Mouse (Mus musculus) heart, embryonic 14.5 days (tissue): ENCODE measurements around the gene Mfap4. TPM values are rescaled to one million over a fixed set of nuclear protein-coding genes. Genes with fewer than 3 reads are reported as not detected.
A peak's percentile ranks its signal among the peaks of the same experiment; 100 is the strongest.

Source experiments
- ATAC-seq: fragments of 200-750 bp; cut with Nextera tagmentation; 2 replicates; pipeline ENCODE4 v1.8.0; 2017; ENCODE audit warnings: low read depth, moderate TSS enrichment; ENCODE audit not compliant: insufficient number of reproducible peaks, insufficient read depth, low FRiP score
- H3K27ac ChIP-seq, 2 experiments: fragments of 200-500 bp in 1 of 2; fragments of 300-500 bp in 1 of 2; sonication (generic) in 1 of 2; replicated peaks in 1 of 2; 2 replicates each; pipeline ENCODE4 v1.5.1; 2012 to 2014; ENCODE audit warnings: low read depth in 2 of 2, low read length in 2 of 2, control low read depth in 1 of 2, mild to moderate bottlenecking in 1 of 2, mixed read lengths in 1 of 2; ENCODE audit not compliant: control insufficient read depth in 1 of 2, insufficient read depth in 1 of 2
- H3K27me3 ChIP-seq: fragments of 300-500 bp; sonication (generic); 2 replicates; pipeline ENCODE4 v1.6.1; 2014; ENCODE audit warnings: mild to moderate bottlenecking, low read length, control low read depth; ENCODE audit not compliant: control insufficient read depth, insufficient read depth
- H3K36me3 ChIP-seq: fragments of 300-500 bp; sonication (generic); 2 replicates; pipeline ENCODE4 v1.6.1; 2014; ENCODE audit warnings: mild to moderate bottlenecking, control low read depth, low read length, mixed read lengths; ENCODE audit not compliant: control insufficient read depth, insufficient read depth
- H3K4me1 ChIP-seq, 2 experiments: fragments of 200-500 bp in 1 of 2; fragments of 300-500 bp in 1 of 2; sonication (generic) in 1 of 2; 2 replicates each; pipeline ENCODE4 v1.6.1; 2012 to 2014; ENCODE audit warnings: low read length in 2 of 2, control low read depth in 1 of 2, mixed read lengths in 1 of 2; ENCODE audit not compliant: control insufficient read depth in 2 of 2, insufficient read depth in 2 of 2
- H3K4me2 ChIP-seq: fragments of 300-500 bp; sonication (generic); 2 replicates; pipeline ENCODE4 v1.6.1; 2014; ENCODE audit warnings: mild to moderate bottlenecking, low read length
- H3K4me3 ChIP-seq, 2 experiments: fragments of 200-500 bp in 1 of 2; fragments of 300-500 bp in 1 of 2; sonication (generic) in 1 of 2; 2 replicates each; pipeline ENCODE4 v1.5.1; 2012 to 2014; ENCODE audit warnings: low read length in 2 of 2, mild to moderate bottlenecking in 2 of 2, control low read depth in 1 of 2, low read depth in 1 of 2, moderate library complexity in 1 of 2; ENCODE audit not compliant: control insufficient read depth in 1 of 2, insufficient read depth in 1 of 2
- H3K9ac ChIP-seq: fragments of 300-500 bp; sonication (generic); 2 replicates; pipeline ENCODE4 v1.6.1; 2014; ENCODE audit warnings: mild to moderate bottlenecking, low read length
- H3K9me3 ChIP-seq: fragments of 300-500 bp; sonication (generic); 2 replicates; pipeline ENCODE4 v1.6.1; 2016; ENCODE audit warnings: low read length, control low read depth; ENCODE audit not compliant: control insufficient read depth
- whole genome bisulfite sequencing: fragments of 180-500 bp; shearing (Covaris S2); extraction: QIAGEN DNeasy Blood & Tissue Kit; methylation state at CpG from one replicate; pipeline ENCODE4 v1.1.7; 2014; 5-methylcytosine and 5-hydroxymethylcytosine counted together
- polyA plus RNA-seq: library from polyadenylated mRNA; unstranded; fragments of >200 nt; fragmentation: Nextera tagmentation; extraction: Ambion mirVana; gene quantifications from 2 replicates; pipeline ENCODE4 v1.2.1, GENCODE M21; 2014

Mfap4 gene
- polyA plus RNA-seq, 1 experiment from 2014 or later = 146 TPM

- Histone ChIP-seq H3K9me3 (no peaks in the 10 kb centered on the region), H3K4me3 (no peak overlapping the region), H3K9ac (peak overlapping the region; percentile 58), H3K36me3 (peaks cover 16% of the 10 kb centered on the region), H3K27ac (peak overlapping the region; percentile 86 to 94), H3K4me1 (peaks cover 25 to 26% of the 10 kb centered on the region in 2 experiments; a peak in 3 of 4 replicates), H3K27me3 (no peaks in the 10 kb centered on the region), H3K4me2 (peak overlapping the region; percentile 56)
- 31% methylated on average over 10 of the region's 10 CpGs for WGBS
- no peak for ATAC-seq
Observed at GRCm38 (mm10) chr11:61484256-61484612, 997 bp upstream of the Mfap4 start.

- WGBS = 58% methylated on average over 22 of the region's 22 CpGs
- no peaks in the 10 kb centered on the region for H3K27me3 ChIP-seq
- peak overlapping the region; percentile 34 to 44 for H3K4me3 ChIP-seq
- peak overlapping the region; percentile 74 to 86 for H3K27ac ChIP-seq
- no peak for ATAC-seq
- peaks cover 31% of the 10 kb centered on the region for H3K36me3 ChIP-seq
- no peaks in the 10 kb centered on the region for H3K9me3 ChIP-seq
- H3K9ac ChIP-seq = peak overlapping the region; percentile 74
- H3K4me1 ChIP-seq = peaks cover 25 to 26% of the 10 kb centered on the region in 2 experiments; a peak in 3 of 4 replicates
- H3K4me2 ChIP-seq = peak overlapping the region; percentile 56
Observed at GRCm38 (mm10) chr11:61485541-61486457, 568 bp downstream of the Mfap4 start.

- Histone ChIP-seq H3K9ac (peak overlapping the region; percentile 74; the same call in 1 of the 2 replicates), H3K4me1 (peaks cover 25 to 26% of the 10 kb centered on the region in 2 experiments; a peak in 3 of 4 replicates), H3K4me2 (peak overlapping the region; percentile 56), H3K27ac (peak overlapping the region in 1 of 2 experiments; percentile 86; a peak in 3 of 4 replicates), H3K27me3 (no peaks in the 10 kb centered on the region), H3K4me3 (peak overlapping the region; percentile 34 to 44; a peak in 3 of 4 replicates), H3K36me3 (peaks cover 40% of the 10 kb centered on the region), H3K9me3 (no peaks in the 10 kb centered on the region)
- no peak for ATAC-seq
- WGBS = 87% methylated on average over 14 of the region's 14 CpGs
Observed at GRCm38 (mm10) chr11:61486458-61487219, 1.4 kb downstream of the Mfap4 start.

- Histone ChIP-seq H3K36me3 (peaks cover 46% of the 10 kb centered on the region), H3K9me3 (no peaks in the 10 kb centered on the region), H3K4me3 (no peak overlapping the region), H3K4me1 (peaks cover 25 to 28% of the 10 kb centered on the region in 2 experiments; a peak in 3 of 4 replicates), H3K27ac (no peak overlapping the region; a peak in 1 of 4 replicates), H3K4me2 (peak overlapping the region; percentile 56; the same call in 1 of the 2 replicates), H3K27me3 (no peaks in the 10 kb centered on the region), H3K9ac (no peak overlapping the region)
- peak; percentile 28; the same call in 1 of the 2 replicates for ATAC-seq
- 25% methylated on average over 2 of the region's 2 CpGs for WGBS
Observed at GRCm38 (mm10) chr11:61487401-61487800, 2.2 kb downstream of the Mfap4 start.

- Histone ChIP-seq H3K4me1 (peaks cover 29 to 33% of the 10 kb centered on the region in 2 experiments; a peak in 3 of 4 replicates), H3K4me3 (no peak overlapping the region), H3K9ac (no peak overlapping the region), H3K9me3 (no peaks in the 10 kb centered on the region), H3K36me3 (peaks cover 50% of the 10 kb centered on the region), H3K27ac (no peak overlapping the region; a peak in 1 of 4 replicates), H3K4me2 (no peak overlapping the region), H3K27me3 (no peaks in the 10 kb centered on the region)
- 88% methylated on average over 7 of the region's 7 CpGs for WGBS
- ATAC-seq = no peak
Observed at GRCm38 (mm10) chr11:61487936-61488335, 2.7 kb downstream of the Mfap4 start.

GRCm38 (mm10) chr11:61489085-61489484 lies 3.9 kb downstream of the Mfap4 start:
- WGBS = 76% methylated on average over 2 of the region's 2 CpGs
- H3K36me3 ChIP-seq = peaks cover 50% of the 10 kb centered on the region
- no peak overlapping the region for H3K4me3 ChIP-seq
- H3K4me1 ChIP-seq = peaks cover 29 to 36% of the 10 kb centered on the region in 2 experiments; a peak in 3 of 4 replicates
- H3K27me3 ChIP-seq = no peaks in the 10 kb centered on the region
- no peak overlapping the region for H3K27ac ChIP-seq
- no peak for ATAC-seq
- no peaks in the 10 kb centered on the region for H3K9me3 ChIP-seq
- no peak overlapping the region for H3K9ac ChIP-seq
- H3K4me2 ChIP-seq = no peak overlapping the region

GRCm38 (mm10) chr11:61489874-61490273 lies 4.6 kb downstream of the Mfap4 start:
- WGBS = 91% methylated on average over 8 of the region's 8 CpGs
- Histone ChIP-seq H3K27me3 (no peaks in the 10 kb centered on the region), H3K4me3 (no peak overlapping the region), H3K36me3 (peaks cover 50% of the 10 kb centered on the region), H3K4me1 (peaks cover 21 to 37% of the 10 kb centered on the region in 2 experiments; a peak in 3 of 4 replicates), H3K4me2 (no peak overlapping the region), H3K27ac (no peak overlapping the region), H3K9me3 (no peaks in the 10 kb centered on the region), H3K9ac (no peak overlapping the region)
- no peak for ATAC-seq
